Mouse (Mus musculus) ES-Bruce4 (cell line): ENCODE results near the gene Cep95.

Experiments used
- CTCF ChIP-seq: IDR thresholded peaks from one replicate; pipeline ENCODE4 v1.8.1; 2011; ENCODE audit warnings: low read depth, low read length
- POLR2A ChIP-seq: IDR thresholded peaks from one replicate; pipeline ENCODE4 v1.8.1; 2011; ENCODE audit warnings: low read length; ENCODE audit not compliant: insufficient read depth

DNA sequence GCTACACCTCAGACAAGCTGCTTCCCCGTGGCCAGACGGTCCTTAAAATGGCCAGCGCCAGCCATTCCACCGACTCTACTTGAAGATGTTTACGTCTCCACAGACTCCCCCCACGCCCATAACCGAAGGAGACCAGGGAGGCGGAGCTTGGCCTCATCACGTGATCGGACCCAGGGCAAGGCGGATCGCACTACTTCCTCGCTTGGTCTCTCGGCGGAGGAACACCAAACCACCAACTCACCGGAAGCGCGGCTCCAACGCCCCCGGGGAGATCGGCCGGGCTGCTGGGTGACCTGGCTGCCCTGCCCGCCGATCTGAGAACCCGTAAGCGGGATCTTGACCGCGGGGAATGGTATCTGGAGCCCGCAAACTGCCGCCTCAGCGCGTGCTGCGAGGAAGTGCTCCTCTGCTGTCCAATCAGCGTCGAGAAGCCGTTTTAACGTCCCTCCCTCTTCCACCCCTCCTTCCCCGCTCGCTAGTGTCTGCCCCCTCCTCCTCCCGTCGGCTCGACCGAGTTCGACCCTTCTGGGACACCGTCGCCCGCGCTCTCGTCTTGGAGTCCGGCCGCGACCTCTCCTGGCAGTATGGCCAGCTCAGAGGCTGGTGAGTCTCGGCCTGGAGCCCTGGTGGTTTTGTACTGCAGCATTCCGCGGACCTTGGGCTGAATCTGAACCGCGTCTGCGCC lies at the start of gene Cep95, which contains the start of gene Ddx5:
- TF ChIP-seq CTCF (no peak), POLR2A (peak; percentile 60)
